Mouse (Mus musculus) forebrain, postnatal 0 days (tissue): Measurements from ENCODE around the gene Mmp14. TPM values are rescaled to one million over a fixed set of nuclear protein-coding genes. Genes with fewer than 3 reads are reported as not detected.

Source experiments
- ATAC-seq: fragments of 200-750 bp; cut with Nextera tagmentation; 2 replicates; pipeline ENCODE4 v1.8.0; 2017; ENCODE audit warnings: mild to moderate bottlenecking, moderate library complexity
- DNase-seq: peaks from one replicate; pipeline ENCODE4 v3.0.0-alpha.2; 2015
- H3K27ac ChIP-seq: fragments of 300-500 bp; sonication (generic); 2 replicates; pipeline ENCODE4 v1.5.1; 2014; ENCODE audit warnings: low read depth, mild to moderate bottlenecking, antibody characterized with exemption, low read length, moderate library complexity, mixed read lengths
- H3K27me3 ChIP-seq: fragments of 300-500 bp; sonication (generic); 2 replicates; pipeline ENCODE4 v1.6.1; 2014; ENCODE audit warnings: mild to moderate bottlenecking, low read length, mixed read lengths; ENCODE audit not compliant: insufficient read depth
- H3K36me3 ChIP-seq: fragments of 300-500 bp; sonication (generic); 2 replicates; pipeline ENCODE4 v1.6.1; 2014; ENCODE audit warnings: mild to moderate bottlenecking, moderate library complexity; ENCODE audit not compliant: insufficient read depth
- H3K4me1 ChIP-seq: fragments of 300-500 bp; sonication (generic); 2 replicates; pipeline ENCODE4 v1.6.1; 2014; ENCODE audit warnings: antibody characterized with exemption; ENCODE audit not compliant: insufficient read depth
- H3K4me2 ChIP-seq: fragments of 300-500 bp; sonication (generic); 2 replicates; pipeline ENCODE4 v1.6.1; 2014; ENCODE audit warnings: low read depth, mild to moderate bottlenecking, moderate library complexity
- H3K4me3 ChIP-seq: fragments of 300-500 bp; sonication (generic); 2 replicates; pipeline ENCODE4 v1.5.1; 2014; ENCODE audit warnings: low read depth, low read length, mixed read lengths
- H3K9ac ChIP-seq: fragments of 300-500 bp; sonication (generic); 2 replicates; pipeline ENCODE4 v1.6.1; 2014; ENCODE audit warnings: mild to moderate bottlenecking
- H3K9me3 ChIP-seq: fragments of 300-500 bp; sonication (generic); 2 replicates; pipeline ENCODE4 v1.6.1; 2016; ENCODE audit warnings: low read length
- CTCF ChIP-seq: sonication (generic); IDR thresholded peaks from 2 replicates; pipeline ENCODE4 v1.5.1; 2016; ENCODE audit warnings: antibody characterized with exemption, control low read depth, low read depth
- WGBS: fragments of 180-500 bp; shearing (Covaris S2); extraction: QIAGEN DNeasy Blood & Tissue Kit; methylation state at CpG from one replicate; pipeline ENCODE4 v1.1.7; 2014; 5-methylcytosine and 5-hydroxymethylcytosine counted together
- polyA plus RNA-seq: library from polyadenylated mRNA; unstranded; fragments of >200 nt; fragmentation: Nextera tagmentation; extraction: Ambion mirVana; gene quantifications from 2 replicates; pipeline ENCODE4 v1.2.1, GENCODE M21; 2015
- total RNA-seq: library from RNA; depleted of rRNA; stranded (reverse); fragments of >200 nt; gene quantifications from 2 replicates; pipeline ENCODE4 v1.2.3, GENCODE M21; 2014

Mmp14 gene
- total and polyA plus RNA-seq, 2 experiments from 2014 or later: 39.1 to 40.7 TPM

- H3K27ac ChIP-seq: no peak overlapping the region
- TF ChIP-seq CTCF: no peak
- no peaks in the 10 kb centered on the region for H3K36me3 ChIP-seq
- no peaks in the 10 kb centered on the region for H3K9me3 ChIP-seq
- H3K4me2 ChIP-seq: no peak overlapping the region
- WGBS: 78% methylated on average over 3 of the region's 3 CpGs
- no peak overlapping the region for H3K9ac ChIP-seq
- no peaks in the 10 kb centered on the region for H3K27me3 ChIP-seq
- H3K4me3 ChIP-seq: no peak overlapping the region
- DNase-seq (no peak), ATAC-seq (no peak)
- H3K4me1 ChIP-seq: no peaks in the 10 kb centered on the region
Observed at GRCm38 (mm10) chr14:54401723-54402122, 29.7 kb upstream of the Mmp14 start.

DNA sequence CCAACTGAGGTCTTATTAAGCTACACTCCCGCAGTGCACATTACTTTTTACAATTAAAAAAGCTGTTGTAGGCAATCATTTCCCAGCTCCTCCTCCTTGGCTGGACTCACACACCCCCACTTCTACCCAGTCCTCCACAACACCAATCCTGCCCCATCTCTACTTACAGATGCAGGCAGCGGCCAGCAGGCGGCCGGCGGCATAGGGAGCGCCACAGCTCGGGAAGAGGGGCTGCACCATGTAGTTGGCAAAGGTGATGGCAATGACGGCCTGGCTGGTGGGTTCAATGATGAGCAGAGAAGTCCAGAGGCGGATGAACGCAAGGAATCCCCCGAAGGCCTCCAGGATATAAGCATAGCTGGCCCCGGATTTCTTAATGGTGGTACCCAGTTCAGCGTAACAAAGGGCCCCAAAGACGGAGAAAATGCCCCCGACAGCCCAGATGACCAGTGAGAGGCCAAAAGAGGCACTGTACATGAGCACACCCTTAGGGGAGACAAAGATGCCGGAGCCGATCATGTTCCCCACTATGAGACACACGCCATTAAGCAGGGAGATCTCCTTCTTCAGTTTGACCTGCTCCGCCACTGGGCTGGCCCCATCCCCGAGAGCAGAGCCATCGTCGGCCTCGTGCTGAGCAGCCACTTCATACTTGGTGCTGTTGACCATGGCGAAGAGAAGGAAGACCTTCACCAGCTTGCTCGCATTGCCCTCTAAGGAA, 22.9 kb upstream of the Mmp14 start:
- Histone ChIP-seq H3K9me3 (no peaks in the 10 kb centered on the region), H3K9ac (no peak overlapping the region), H3K27ac (no peak overlapping the region), H3K4me3 (no peak overlapping the region), H3K4me1 (no peaks in the 10 kb centered on the region), H3K36me3 (no peaks in the 10 kb centered on the region), H3K4me2 (no peak overlapping the region), H3K27me3 (no peaks in the 10 kb centered on the region)
- 0 out of 2 replicates have a peak, but pooled peaks have one; percentile 20 for TF ChIP-seq CTCF
- WGBS: 80% methylated on average over 25 of the region's 25 CpGs
- ATAC-seq (0 out of 2 replicates have a peak, but pooled peaks have one; percentile 20), DNase-seq (no peak)

DNA sequence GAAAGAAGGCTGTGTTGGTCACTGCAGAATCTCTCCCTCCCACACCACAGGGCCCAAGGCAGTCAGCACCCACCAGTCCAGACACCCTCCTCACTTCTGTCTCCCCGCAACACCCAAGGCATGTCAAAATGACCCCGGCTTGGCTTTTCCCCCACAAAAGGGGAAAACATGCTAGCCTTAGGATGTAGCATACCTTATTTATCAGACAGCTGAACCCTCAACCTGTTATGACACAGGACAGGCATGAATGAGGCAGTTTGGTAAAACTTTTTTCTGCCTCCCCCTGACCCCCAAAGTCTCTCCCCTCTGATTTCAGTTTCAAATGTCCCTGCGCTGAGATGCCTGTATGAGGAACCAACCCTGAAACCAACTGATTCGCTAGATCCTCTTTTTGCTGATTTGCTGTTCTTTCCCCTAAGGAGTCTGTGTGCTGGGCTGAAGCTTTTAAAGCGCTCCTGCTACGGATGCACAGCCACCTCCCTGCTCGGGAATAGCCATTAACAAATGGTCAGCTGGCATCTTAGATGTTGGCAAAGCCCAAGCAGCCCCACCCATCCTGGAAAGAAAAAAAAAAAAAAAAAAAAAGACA, 22.3 kb upstream of the Mmp14 start:
- no peak for TF ChIP-seq CTCF
- no peaks in the 10 kb centered on the region for H3K4me1 ChIP-seq
- no peak overlapping the region for H3K4me2 ChIP-seq
- DNase-seq (no peak), ATAC-seq (no peak)
- H3K4me3 ChIP-seq: no peak overlapping the region
- H3K9me3 ChIP-seq: no peaks in the 10 kb centered on the region
- 79% methylated on average over 7 of the region's 7 CpGs for WGBS
- no peak overlapping the region for H3K27ac ChIP-seq
- no peaks in the 10 kb centered on the region for H3K27me3 ChIP-seq
- no peaks in the 10 kb centered on the region for H3K36me3 ChIP-seq
- H3K9ac ChIP-seq: no peak overlapping the region

DNA sequence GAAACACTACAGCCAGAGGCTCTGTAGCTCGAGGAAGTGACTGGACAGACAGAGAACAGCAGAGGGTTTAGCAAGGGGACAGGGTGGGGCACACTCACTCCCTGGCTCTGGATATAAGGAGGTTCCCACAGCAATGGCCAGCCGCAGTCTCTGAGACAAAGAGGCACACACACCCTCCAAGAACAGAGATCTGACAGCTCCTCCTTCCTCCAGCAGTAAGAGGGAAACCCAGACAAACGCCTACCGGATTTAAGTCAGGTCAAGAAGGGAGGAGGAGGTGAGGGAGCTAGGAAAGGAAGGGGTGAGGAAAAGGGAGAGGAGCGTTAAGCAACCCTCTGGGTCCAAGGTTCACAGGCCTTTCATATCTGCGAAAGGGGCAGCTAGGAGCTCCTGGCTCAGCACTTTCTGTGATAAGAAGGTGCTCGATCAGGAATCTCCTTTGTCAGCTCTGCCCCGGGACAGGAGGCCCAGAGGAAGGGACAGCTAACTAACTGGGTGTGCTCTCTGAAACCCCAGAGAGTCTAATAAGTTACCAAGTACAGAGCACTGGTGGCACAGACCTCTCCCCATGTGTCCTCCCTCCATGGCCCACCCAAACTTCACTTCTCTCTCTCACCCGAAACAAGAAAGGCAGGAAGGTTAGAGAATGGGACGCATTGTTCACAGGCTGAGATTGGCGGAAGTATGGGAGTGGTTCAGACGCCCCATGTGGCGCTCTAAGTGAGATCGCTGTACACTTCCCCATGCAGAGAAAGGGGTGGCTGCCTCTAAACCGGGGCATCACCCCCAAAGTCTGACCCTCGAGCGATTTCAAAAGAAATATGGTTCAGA, 21.2 kb upstream of the Mmp14 start:
- H3K9me3 ChIP-seq: no peaks in the 10 kb centered on the region
- H3K27me3 ChIP-seq: no peaks in the 10 kb centered on the region
- H3K4me2 ChIP-seq: no peak overlapping the region; the same call in 1 of the 2 replicates
- no peak overlapping the region for H3K27ac ChIP-seq
- H3K9ac ChIP-seq: no peak overlapping the region
- 36% methylated on average over 17 of the region's 17 CpGs for WGBS
- ATAC-seq (no peak), DNase-seq (no peak)
- no peak overlapping the region for H3K4me3 ChIP-seq
- no peaks in the 10 kb centered on the region for H3K36me3 ChIP-seq
- no peaks in the 10 kb centered on the region for H3K4me1 ChIP-seq
- TF ChIP-seq CTCF: no peak

- no peaks in the 10 kb centered on the region for H3K27me3 ChIP-seq
- no peak overlapping the region for H3K4me3 ChIP-seq
- no peaks in the 10 kb centered on the region for H3K4me1 ChIP-seq
- H3K9ac ChIP-seq: no peak overlapping the region
- no peak for TF ChIP-seq CTCF
- H3K36me3 ChIP-seq: no peaks in the 10 kb centered on the region
- no peaks in the 10 kb centered on the region for H3K9me3 ChIP-seq
- DNase-seq: no peak
- 43% methylated on average over 9 of the region's 9 CpGs for WGBS
- H3K4me2 ChIP-seq: no peak overlapping the region
- H3K27ac ChIP-seq: no peak overlapping the region
- ATAC-seq: no peak
Observed at GRCm38 (mm10) chr14:54412000-54412576, 19.3 kb upstream of the Mmp14 start.

DNA sequence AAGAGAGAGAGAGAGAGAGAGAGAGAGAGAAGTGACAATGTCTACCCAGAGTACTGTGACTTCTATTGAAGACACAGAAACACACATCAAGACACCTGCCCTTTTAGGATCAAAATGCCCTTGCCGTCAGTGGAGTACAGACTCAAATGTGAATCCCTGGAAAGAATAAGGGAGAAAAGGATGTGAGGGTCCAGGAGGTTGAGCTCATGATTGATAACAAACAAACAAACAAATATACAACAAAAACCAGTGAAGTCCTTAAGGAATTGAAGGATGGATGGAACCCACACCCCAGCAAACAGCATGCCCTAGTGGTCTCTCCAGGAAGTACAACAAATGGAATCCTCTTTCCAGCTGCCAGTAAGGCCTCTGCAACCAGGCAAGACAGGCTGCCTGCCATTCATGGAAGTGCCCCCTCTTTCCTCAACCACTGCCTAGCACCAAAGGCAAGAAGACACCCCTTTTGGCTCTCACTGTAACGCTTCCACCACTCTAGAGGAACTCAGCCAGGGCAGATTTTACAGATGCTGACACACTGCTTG, 18.7 kb upstream of the Mmp14 start:
- no peaks in the 10 kb centered on the region for H3K9me3 ChIP-seq
- peak; percentile 60 for DNase-seq
- no peak overlapping the region for H3K4me2 ChIP-seq
- no peaks in the 10 kb centered on the region for H3K36me3 ChIP-seq
- peak; percentile 42; the same call in 1 of the 2 replicates for ATAC-seq
- WGBS: 37% methylated on average over 2 of the region's 2 CpGs
- no peaks in the 10 kb centered on the region for H3K4me1 ChIP-seq
- TF ChIP-seq CTCF: peak; percentile 80
- H3K27me3 ChIP-seq: no peaks in the 10 kb centered on the region
- H3K4me3 ChIP-seq: no peak overlapping the region
- H3K27ac ChIP-seq: no peak overlapping the region
- no peak overlapping the region for H3K9ac ChIP-seq
